Mouse (Mus musculus): ENCODE results near the gene Ly75. TPM values are rescaled to one million over a fixed set of nuclear protein-coding genes. Genes with fewer than 3 reads are reported as not detected.

The Ly75 gene
- 17.4 and 20.8 TPM in 2 replicates for polyA plus RNA-seq (2012; rRNA removed)

GRCm38 (mm10) chr2:60382858-60383669 lies at the start of gene Ly75:
Gene Ly75, minus strand, starts transcription at chr2:60383303.
- Histone ChIP-seq H3K27ac (ENCODE audit: control insufficient read depth, insufficient read depth, low read length) (peak within 1 kb of the TSS; percentile 35; the same call in 1 of the 2 replicates), H3K27me3 (ENCODE audit: control insufficient read depth, insufficient read depth, low read length) (no peaks in the 10 kb centered on the region), H3K4me1 (replicated peaks; ENCODE audit: control insufficient read depth, insufficient read depth, low read length) (peaks cover 17% of the 10 kb centered on the region), H3K36me3 (ENCODE audit: control insufficient read depth, insufficient read depth, low read length) (no peaks in the 10 kb centered on the region), H3K4me3 (ENCODE audit: control insufficient read depth, insufficient read depth, low read length) (peak within 1 kb of the TSS; percentile 90)
- peak; percentile 96 for DNase-seq
- under 1% methylated on average over 46 of the region's 46 CpGs for WGBS
- peak; percentile 20; the same call in 1 of the 2 replicates for TF ChIP-seq CTCF (IDR thresholded peaks at IDR 0.05; ENCODE audit: borderline replicate concordance, control insufficient read depth, extremely low read depth, insufficient read depth, low read length, poor library complexity)
- peak; percentile 61; the same call in 1 of the 2 replicates for TF ChIP-seq POLR2A (IDR thresholded peaks at IDR 0.05; ENCODE audit: control insufficient read depth, extremely low read depth, insufficient read depth, low read length, poor library complexity)

GRCm38 (mm10) chr2:60430315-60431021 lies 47.4 kb upstream of the Ly75 start:
- TF ChIP-seq POLR2A (IDR thresholded peaks at IDR 0.05; ENCODE audit: control insufficient read depth, extremely low read depth, insufficient read depth, low read length, poor library complexity), result no peak
- no peak for TF ChIP-seq CTCF (IDR thresholded peaks at IDR 0.05; ENCODE audit: borderline replicate concordance, control insufficient read depth, extremely low read depth, insufficient read depth, low read length, poor library complexity)
- Histone ChIP-seq H3K27ac (ENCODE audit: control insufficient read depth, insufficient read depth, low read length) (no peak overlapping the region), H3K36me3 (ENCODE audit: control insufficient read depth, insufficient read depth, low read length) (no peaks in the 10 kb centered on the region), H3K4me3 (ENCODE audit: control insufficient read depth, insufficient read depth, low read length) (no peak overlapping the region), H3K27me3 (ENCODE audit: control insufficient read depth, insufficient read depth, low read length) (no peaks in the 10 kb centered on the region), H3K4me1 (replicated peaks; ENCODE audit: control insufficient read depth, insufficient read depth, low read length) (no peaks in the 10 kb centered on the region)
- no peak for DNase-seq
- 79% methylated on average over 8 of the region's 8 CpGs for WGBS

GRCm38 (mm10) chr2:60418075-60418474 lies 35.0 kb upstream of the Ly75 start:
- TF ChIP-seq POLR2A (IDR thresholded peaks at IDR 0.05; ENCODE audit: control insufficient read depth, extremely low read depth, insufficient read depth, low read length, poor library complexity) (no peak), CTCF (IDR thresholded peaks at IDR 0.05; ENCODE audit: borderline replicate concordance, control insufficient read depth, extremely low read depth, insufficient read depth, low read length, poor library complexity) (no peak)
- 11% methylated on average over 6 of the region's 6 CpGs for WGBS
- no peaks in the 10 kb centered on the region for H3K4me1 ChIP-seq (replicated peaks; ENCODE audit: control insufficient read depth, insufficient read depth, low read length)
- H3K27ac ChIP-seq (ENCODE audit: control insufficient read depth, insufficient read depth, low read length), result no peak overlapping the region
- H3K27me3 ChIP-seq (ENCODE audit: control insufficient read depth, insufficient read depth, low read length), result no peaks in the 10 kb centered on the region
- DNase-seq, result peak; percentile 84
- H3K4me3 ChIP-seq (ENCODE audit: control insufficient read depth, insufficient read depth, low read length), result no peak overlapping the region
- no peaks in the 10 kb centered on the region for H3K36me3 ChIP-seq (ENCODE audit: control insufficient read depth, insufficient read depth, low read length)

- H3K27ac ChIP-seq (ENCODE audit: control insufficient read depth, insufficient read depth, low read length), result no peak overlapping the region
- no peak for DNase-seq
- WGBS, result 90% methylated on average over 8 of the region's 8 CpGs
These were observed 31.2 kb upstream of the Ly75 start for GRCm38 (mm10) chr2:60414334-60414733.

GRCm38 (mm10) chr2:60413006-60413650 lies 30.0 kb upstream of the Ly75 start:
- Histone ChIP-seq H3K4me1 (replicated peaks; ENCODE audit: control insufficient read depth, insufficient read depth, low read length) (no peaks in the 10 kb centered on the region), H3K36me3 (ENCODE audit: control insufficient read depth, insufficient read depth, low read length) (no peaks in the 10 kb centered on the region), H3K4me3 (ENCODE audit: control insufficient read depth, insufficient read depth, low read length) (no peak overlapping the region), H3K27me3 (ENCODE audit: control insufficient read depth, insufficient read depth, low read length) (no peaks in the 10 kb centered on the region), H3K27ac (ENCODE audit: control insufficient read depth, insufficient read depth, low read length) (no peak overlapping the region)
- 95% methylated on average over 18 of the region's 18 CpGs for WGBS
- DNase-seq, result no peak
- TF ChIP-seq CTCF (IDR thresholded peaks at IDR 0.05; ENCODE audit: borderline replicate concordance, control insufficient read depth, extremely low read depth, insufficient read depth, low read length, poor library complexity), result no peak
- TF ChIP-seq POLR2A (IDR thresholded peaks at IDR 0.05; ENCODE audit: control insufficient read depth, extremely low read depth, insufficient read depth, low read length, poor library complexity), result no peak

More at GRCm38 (mm10) chr2:60414334-60414733, 31.2 kb upstream of the Ly75 start:
- no peak overlapping the region for H3K4me3 ChIP-seq (ENCODE audit: control insufficient read depth, insufficient read depth, low read length)
- TF ChIP-seq POLR2A (IDR thresholded peaks at IDR 0.05; ENCODE audit: control insufficient read depth, extremely low read depth, insufficient read depth, low read length, poor library complexity) (no peak), CTCF (IDR thresholded peaks at IDR 0.05; ENCODE audit: borderline replicate concordance, control insufficient read depth, extremely low read depth, insufficient read depth, low read length, poor library complexity) (no peak)
- H3K4me1 ChIP-seq (replicated peaks; ENCODE audit: control insufficient read depth, insufficient read depth, low read length), result no peaks in the 10 kb centered on the region
- H3K27me3 ChIP-seq (ENCODE audit: control insufficient read depth, insufficient read depth, low read length), result no peaks in the 10 kb centered on the region
- H3K36me3 ChIP-seq (ENCODE audit: control insufficient read depth, insufficient read depth, low read length), result no peaks in the 10 kb centered on the region

GRCm38 (mm10) chr2:60411181-60411580 lies 28.1 kb upstream of the Ly75 start:
- Histone ChIP-seq H3K27ac (ENCODE audit: control insufficient read depth, insufficient read depth, low read length) (peak overlapping the region; percentile 6; the same call in 1 of the 2 replicates), H3K36me3 (ENCODE audit: control insufficient read depth, insufficient read depth, low read length) (no peaks in the 10 kb centered on the region), H3K4me3 (ENCODE audit: control insufficient read depth, insufficient read depth, low read length) (no peak overlapping the region), H3K27me3 (ENCODE audit: control insufficient read depth, insufficient read depth, low read length) (no peaks in the 10 kb centered on the region), H3K4me1 (replicated peaks; ENCODE audit: control insufficient read depth, insufficient read depth, low read length) (no peaks in the 10 kb centered on the region)
- no peak for DNase-seq
- 89% methylated on average over 7 of the region's 7 CpGs for WGBS
- TF ChIP-seq POLR2A (IDR thresholded peaks at IDR 0.05; ENCODE audit: control insufficient read depth, extremely low read depth, insufficient read depth, low read length, poor library complexity) (no peak), CTCF (IDR thresholded peaks at IDR 0.05; ENCODE audit: borderline replicate concordance, control insufficient read depth, extremely low read depth, insufficient read depth, low read length, poor library complexity) (no peak)

Data from thymus, adult 2 months (tissue).